Mouse (Mus musculus): ENCODE data around the gene Traf1.

Traf1 gene

DNA sequence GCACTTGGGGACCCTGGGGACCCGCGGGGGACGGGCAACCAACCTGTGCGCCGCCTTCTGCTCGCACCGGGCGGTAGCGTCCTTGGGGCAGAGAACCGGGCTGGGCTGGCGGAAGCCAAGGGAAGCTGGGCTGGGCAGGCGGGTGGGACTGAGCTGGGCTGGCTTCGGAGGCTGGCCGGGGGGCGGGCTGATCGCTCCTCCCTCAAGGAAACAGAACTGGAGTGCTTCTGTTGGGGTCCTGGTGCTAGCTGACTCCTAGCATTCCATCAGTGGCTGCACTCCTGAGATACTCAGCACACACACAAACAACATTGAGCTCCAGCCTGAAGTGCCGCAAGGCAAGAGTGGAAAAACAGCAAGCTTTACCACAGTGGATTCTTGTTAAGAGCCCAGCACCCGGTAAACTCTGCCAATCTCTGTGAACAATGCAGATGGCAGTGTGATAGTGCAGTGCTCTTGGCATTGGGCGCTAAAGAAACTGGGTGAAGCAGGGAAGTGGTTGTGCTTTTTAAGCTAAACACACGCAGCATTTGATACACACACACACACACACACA, at the start of gene Traf1:
Gene Traf1 (minus strand): TSS at position 292 of the 556 bp plus-strand sequence.
- ATAC-seq (ENCODE audit: insufficient number of reproducible peaks, low FRiP score, low TSS enrichment), result no peak

- no peak for ATAC-seq (ENCODE audit: insufficient number of reproducible peaks, low FRiP score, low TSS enrichment)
These were observed 37.4 kb upstream of the Traf1 start for GRCm38 (mm10) chr2:34998956-34999355.

DNA sequence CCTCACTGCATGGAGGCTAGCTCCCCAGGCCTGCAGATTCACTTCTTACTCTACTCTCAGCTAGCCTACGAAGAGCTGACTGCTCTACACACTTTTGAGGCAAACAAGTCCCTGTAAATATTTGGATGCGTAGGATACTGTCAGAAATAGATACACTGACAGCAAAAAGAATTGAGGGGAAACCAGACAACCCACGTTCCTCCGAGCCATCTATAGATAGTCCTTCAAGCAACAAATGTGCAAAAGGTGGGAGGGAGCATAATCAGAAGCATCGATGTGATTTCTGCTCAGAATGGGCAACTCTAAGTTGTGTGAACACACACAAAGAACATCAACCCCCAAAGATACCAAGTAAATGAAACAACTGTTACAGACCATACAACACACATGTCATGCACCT, 34.9 kb upstream of the Traf1 start:
- ATAC-seq (ENCODE audit: insufficient number of reproducible peaks, low FRiP score, low TSS enrichment), result no peak

- ATAC-seq (ENCODE audit: insufficient number of reproducible peaks, low FRiP score, low TSS enrichment), result no peak
These were observed 32.3 kb upstream of the Traf1 start for GRCm38 (mm10) chr2:34993696-34994356.

GRCm38 (mm10) chr2:34992729-34993695, 31.4 kb upstream of the Traf1 start:
- no peak for ATAC-seq (ENCODE audit: insufficient number of reproducible peaks, low FRiP score, low TSS enrichment)

DNA sequence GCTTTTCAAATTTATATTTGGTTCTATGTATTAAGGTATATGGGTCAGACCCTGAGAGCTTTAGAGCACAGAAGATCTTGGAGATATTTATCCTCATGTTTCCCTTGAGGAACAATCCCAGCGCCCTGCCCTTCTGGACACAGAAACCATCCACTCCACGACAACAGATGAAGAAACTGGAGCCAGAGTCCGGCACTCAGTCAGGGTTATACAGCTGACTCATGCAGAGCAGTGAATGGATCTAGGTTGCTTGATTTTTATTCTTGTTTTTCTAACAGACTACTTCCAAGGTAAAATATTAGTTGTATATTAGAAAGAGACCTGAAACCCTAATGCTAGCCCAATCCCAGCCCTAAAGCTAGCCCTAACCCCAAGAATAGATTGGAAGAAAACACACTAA, 30.4 kb upstream of the Traf1 start:
- ATAC-seq (ENCODE audit: insufficient number of reproducible peaks, low FRiP score, low TSS enrichment), result no peak

DNA sequence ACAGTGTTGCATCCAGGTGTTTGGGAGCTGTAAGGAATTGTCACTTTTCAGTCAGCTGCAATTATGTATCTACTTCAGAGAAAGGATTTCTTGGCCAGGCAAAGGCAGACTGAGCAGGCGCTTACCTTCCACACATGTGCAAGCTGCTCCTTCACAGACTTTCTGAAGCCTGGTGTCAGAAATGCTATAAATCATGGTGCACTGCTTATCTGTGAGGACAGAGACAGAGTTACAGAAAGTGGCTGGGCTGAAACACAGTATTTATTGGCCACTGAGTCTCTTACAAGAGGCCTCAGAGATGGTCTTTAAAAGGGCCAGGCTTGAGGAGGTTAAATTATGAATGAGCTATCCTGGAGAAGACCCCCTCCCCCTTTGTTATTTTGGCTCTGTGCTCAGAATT, 28.2 kb upstream of the Traf1 start:
- no peak for ATAC-seq (ENCODE audit: insufficient number of reproducible peaks, low FRiP score, low TSS enrichment)

GRCm38 (mm10) chr2:34987595-34987994, 26.0 kb upstream of the Traf1 start:
- no peak for ATAC-seq (ENCODE audit: insufficient number of reproducible peaks, low FRiP score, low TSS enrichment)

GRCm38 (mm10) chr2:34984885-34985284, 23.3 kb upstream of the Traf1 start:
- ATAC-seq (ENCODE audit: insufficient number of reproducible peaks, low FRiP score, low TSS enrichment), result no peak

GRCm38 (mm10) chr2:34982906-34983698, 21.5 kb upstream of the Traf1 start:
- ATAC-seq (ENCODE audit: insufficient number of reproducible peaks, low FRiP score, low TSS enrichment), result no peak

DNA sequence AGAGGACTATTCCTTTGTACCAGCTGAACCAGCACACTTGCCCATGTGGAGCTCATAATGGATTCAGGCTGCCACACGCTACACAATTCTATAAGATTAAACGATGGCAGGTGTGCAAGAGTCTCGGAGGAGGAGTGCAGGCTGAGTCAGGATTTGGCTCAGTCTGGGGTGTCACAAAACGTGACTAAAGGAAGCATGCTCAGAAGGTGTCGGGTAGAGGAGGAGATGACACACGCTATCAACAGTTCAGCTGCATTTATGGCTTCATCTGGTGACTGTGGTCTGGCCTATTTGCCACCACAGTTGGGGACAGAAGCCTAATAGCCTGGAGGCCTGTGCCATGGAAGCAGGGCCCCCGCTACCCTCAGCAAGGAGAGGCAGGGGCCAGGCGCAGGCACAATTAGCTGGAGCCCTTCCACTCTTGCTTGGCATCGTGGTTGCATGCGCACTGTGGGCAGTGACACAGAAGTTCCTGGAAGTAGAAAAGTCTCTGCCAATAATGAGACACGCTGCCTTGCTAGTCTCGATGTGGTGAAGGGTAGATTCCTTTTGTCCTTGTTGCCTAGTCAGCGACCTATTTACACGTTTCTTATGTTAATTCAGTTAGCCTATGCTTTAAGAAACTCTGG, 20.6 kb upstream of the Traf1 start:
- no peak for ATAC-seq (ENCODE audit: insufficient number of reproducible peaks, low FRiP score, low TSS enrichment)

DNA sequence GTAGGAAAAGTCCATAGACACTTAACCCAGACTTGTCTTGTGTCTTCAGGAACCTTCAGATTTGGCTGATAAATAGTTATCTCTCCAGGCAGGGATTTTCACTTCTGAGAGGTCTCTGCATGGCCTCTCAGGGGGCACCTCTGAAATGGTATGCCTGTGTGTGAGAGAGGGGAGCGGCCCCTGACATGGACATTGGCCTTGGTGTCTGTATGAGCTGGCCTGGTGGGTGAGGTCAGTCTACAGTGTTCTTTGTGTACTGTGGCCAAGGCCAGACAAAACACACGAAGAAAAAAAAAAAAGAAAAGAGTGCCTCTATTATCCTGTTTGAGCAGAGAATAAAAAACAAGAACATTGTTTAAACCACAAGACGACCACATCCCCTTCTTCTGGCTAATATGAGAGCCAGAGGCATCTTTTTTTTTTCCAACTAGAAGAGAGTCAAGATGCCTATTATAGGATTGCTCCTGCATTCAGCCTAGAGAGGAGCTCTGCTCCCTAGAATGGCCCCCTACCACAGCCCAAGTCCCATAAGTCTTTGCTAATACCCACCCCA, 18.0 kb upstream of the Traf1 start:
- no peak for ATAC-seq (ENCODE audit: insufficient number of reproducible peaks, low FRiP score, low TSS enrichment)

DNA sequence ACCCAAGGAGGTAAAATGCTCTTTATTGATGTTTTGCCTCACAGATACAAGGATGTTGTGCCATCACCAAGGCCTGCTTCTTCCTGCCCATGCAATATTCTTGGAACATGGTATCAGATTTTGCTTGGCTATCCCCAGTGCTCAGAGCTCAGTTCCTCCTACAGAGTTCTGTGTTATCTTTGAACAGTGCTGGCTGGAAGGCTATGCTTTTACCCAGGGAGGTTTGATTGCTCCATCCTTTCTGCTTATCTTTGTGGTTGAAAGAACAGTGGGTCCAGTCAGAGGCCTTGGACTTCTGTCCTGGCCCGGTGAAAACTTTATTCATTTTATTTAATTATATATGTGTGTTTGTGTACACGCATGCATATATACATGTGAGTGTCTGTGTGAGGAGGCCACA, 16.7 kb upstream of the Traf1 start:
- ATAC-seq (ENCODE audit: insufficient number of reproducible peaks, low FRiP score, low TSS enrichment), result no peak

- ATAC-seq (ENCODE audit: insufficient number of reproducible peaks, low FRiP score, low TSS enrichment), result no peak
These were observed 15.5 kb upstream of the Traf1 start for GRCm38 (mm10) chr2:34976945-34977658.

DNA sequence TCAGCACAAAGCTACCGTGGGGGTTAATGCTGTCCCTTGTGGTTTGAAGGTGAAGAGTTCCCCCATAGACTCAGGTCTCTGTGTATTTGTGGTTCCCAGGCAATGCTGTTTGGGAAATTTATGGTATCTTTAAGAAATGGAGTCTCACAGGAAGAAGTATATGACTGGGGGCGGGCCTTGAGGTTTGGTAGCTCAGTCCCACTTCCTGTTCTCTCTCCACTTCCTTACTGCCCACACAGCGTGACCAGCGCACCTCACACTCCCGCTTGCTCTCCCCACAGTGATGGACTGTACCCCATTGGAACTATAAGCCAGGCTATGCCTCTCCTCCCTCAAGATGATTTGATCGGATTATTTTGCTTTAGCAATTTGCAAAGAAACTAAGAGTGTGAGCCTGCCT, 14.9 kb upstream of the Traf1 start:
- ATAC-seq (ENCODE audit: insufficient number of reproducible peaks, low FRiP score, low TSS enrichment), result no peak

- no peak for ATAC-seq (ENCODE audit: insufficient number of reproducible peaks, low FRiP score, low TSS enrichment)
These were observed 11.5 kb upstream of the Traf1 start for GRCm38 (mm10) chr2:34973087-34973486.

GRCm38 (mm10) chr2:34971080-34971888, 9.7 kb upstream of the Traf1 start:
- no peak for ATAC-seq (ENCODE audit: insufficient number of reproducible peaks, low FRiP score, low TSS enrichment)

DNA sequence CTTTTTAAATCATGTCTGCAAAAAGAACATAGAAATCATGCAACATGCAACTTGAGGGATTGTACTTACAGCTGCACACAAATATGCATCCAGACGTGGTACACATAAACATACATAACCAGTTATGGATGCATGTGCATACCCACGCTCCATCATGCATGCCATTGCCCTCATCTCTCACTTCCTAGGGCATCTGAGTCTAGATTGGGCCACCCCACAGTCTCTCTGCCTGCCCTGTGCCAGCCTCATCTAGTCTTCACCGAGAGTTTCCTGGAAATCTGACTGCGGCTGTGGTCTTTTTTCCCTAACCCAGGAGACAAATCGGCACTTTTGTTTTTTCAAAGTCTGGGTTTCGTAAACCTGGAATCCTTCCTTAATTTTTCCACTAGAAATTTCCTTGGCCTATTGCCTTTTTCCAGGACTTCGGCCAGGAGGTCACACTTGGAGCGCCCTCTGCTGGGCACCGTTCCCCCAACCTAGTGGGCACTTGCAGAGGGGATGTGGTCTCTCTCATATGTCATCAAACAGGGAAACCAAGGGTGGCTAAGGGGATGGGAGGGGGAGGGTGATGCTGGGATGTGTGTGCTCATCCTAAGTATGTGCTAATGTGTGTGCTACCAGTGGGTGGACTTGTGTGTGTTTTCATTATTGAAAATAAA, 8.6 kb upstream of the Traf1 start:
- peak; percentile 75 for ATAC-seq (ENCODE audit: insufficient number of reproducible peaks, low FRiP score, low TSS enrichment)

Data from cerebellum, adult (tissue).